Mouse (Mus musculus) embryo, embryonic 10 days (tissue): Measurements from ENCODE around the gene Pkig.
"Not testable (repeated sequence)": the region's sequence is repeated elsewhere in the genome, so short reads cannot be mapped to it uniquely, and the experiment has no call there.

ENCODE experiments used
- DNase-seq: peaks from one replicate; pipeline ENCODE4 v3.0.0-alpha.2; 2015; ENCODE audit warnings: low spot score

The Pkig gene

GRCm38 (mm10) chr2:163682344-163682743 is 24.2 kb downstream of the Pkig start:
- DNase-seq = no peak

- DNase-seq = no peak
Measured at GRCm38 (mm10) chr2:163685287-163685686, 27.1 kb downstream of the Pkig start.

DNA sequence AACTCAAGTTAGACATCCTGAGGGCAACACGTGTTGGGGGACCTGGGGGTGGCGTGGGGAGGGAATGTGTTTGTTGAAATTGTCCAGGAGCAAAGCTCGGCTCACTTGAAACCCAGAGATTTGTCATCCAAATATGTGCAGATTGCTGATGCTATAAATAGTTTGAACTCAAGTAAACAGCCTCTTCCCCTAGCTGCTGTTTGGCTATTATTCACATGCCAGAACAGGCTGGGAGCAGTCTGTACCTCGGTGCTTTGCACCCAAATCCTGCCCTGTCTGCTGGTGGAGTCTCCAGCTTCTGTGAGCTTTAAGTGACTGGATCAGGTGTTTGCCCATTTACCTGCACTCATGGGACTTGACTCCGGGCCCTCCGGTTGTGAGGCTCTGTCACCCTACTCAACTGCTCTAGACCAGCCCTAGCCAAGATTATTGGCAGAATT is 27.6 kb downstream of the Pkig start:
- DNase-seq = no peak

GRCm38 (mm10) chr2:163686233-163686632 is 28.0 kb downstream of the Pkig start:
- DNase-seq = no peak

DNA sequence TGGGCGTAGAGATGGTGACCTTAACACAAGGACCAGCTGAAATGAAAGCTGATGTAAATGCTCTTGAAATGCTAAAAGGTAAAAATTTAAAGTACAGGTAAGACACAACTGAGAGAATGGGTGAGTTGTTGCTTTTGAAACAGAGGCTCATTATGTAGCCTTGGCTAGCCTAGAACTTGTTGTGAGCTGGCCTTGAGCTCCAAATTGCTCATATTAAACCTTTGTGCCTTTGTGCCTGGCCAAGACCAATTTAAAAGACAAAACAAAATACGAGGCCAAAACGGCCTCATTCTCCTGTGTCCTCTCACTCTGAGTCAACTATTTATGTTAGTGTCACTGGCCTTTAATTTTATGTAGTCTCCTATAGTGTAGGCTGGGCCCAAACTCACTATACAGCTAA is 28.7 kb downstream of the Pkig start:
- no peak for DNase-seq

GRCm38 (mm10) chr2:163688377-163688776 is 30.2 kb downstream of the Pkig start:
- DNase-seq = not testable (repeated sequence)

DNA sequence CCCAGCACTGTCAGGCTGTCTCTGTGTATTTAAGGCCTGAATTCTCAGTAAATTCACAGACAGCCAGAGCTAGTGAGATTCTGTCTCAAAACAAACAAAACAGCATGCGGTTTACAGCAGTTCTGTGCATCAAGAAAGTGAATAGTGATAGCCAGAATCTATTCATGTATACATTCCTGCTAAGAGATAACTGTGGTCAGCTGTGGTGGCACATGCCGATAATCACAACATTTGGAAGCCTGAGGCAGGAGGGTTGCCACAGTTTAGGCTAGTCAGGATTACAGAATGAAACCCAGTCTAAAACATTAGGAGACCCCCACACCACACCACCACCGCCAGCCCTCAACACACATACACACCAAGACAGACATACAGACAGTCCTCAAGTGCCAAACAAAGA is 31.6 kb downstream of the Pkig start:
- DNase-seq = no peak

DNA sequence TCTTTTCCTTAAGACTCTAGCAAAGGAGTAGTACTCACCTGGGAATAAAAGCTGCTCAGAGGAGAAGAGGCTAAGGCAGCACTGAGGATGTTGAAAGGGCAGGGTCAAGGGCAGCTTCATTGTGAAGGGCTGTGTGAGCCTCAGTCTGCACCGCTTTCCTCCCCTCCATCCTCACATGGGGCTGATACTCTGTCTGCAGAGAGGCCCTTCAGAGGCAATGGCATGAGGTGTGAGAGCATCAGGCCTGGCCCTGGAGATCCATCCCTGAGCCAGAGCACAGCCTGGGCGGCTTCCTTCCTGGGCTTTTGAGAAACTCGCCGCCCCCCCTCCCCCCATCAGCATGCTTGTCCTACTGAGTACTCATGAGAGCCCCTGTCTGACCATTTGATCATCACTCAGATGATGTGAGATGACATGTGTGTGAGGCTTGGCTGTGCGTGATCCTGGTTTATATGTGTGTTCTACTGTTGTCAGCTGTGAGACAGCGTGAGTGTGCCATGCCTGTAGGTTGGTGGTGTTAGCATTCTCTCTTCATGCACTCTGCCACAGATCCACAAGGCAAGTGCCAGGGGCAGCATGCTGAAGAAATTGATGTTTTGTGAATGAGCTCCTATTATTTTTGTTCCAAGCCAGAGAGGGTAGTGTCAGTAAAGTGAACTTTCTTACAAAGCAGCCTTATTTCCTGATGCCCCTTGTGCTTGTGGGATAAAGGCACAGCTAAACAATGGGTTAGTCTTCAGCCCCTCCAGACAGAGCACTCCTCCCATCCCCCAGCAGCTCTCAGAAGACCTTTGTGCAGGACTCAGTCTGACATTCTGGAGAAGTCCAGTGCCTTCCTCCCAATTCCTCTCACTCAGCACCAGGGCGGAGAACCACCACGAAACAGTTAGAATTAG is 32.5 kb downstream of the Pkig start:
- peak; percentile 27 for DNase-seq

- no peak for DNase-seq
Measured at GRCm38 (mm10) chr2:163691846-163692605, 33.8 kb downstream of the Pkig start.

DNA sequence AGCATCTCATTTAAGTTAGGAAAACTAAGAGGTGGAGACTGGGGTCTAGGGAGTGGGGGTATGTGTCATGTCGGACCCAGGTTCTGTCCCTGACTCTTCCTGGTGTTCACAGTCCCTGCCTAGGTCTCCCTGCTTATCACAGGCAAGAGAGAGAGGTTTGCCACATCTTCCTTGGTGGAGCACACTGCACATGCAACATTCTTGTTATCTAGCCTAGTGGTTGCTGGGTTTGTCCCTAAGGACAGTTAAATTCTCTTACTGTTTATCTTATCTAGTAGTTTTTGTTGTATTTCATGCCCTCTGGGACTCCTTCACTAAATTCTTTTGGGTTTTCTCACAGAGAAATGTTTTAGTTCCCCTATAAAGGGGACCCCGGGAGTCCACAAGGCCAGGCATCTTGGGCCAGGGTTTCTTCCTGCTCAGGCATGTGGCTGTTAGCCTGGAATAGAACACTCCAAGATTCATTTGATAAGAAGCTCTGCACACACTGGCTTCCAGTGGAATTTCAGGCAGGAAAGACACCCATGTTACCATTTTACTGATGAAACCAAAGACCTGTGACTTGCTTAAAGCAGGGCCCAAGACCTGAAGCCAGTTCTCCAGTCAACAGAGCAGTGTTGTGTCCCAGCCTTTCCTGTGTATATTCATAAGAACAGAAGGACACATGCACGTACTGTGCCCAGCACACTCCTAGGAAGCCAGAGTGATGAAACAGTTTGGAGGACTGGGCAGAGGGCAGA is 34.9 kb downstream of the Pkig start:
- no peak for DNase-seq

- DNase-seq = peak; percentile 33
Measured at GRCm38 (mm10) chr2:163693716-163694314, 35.6 kb downstream of the Pkig start.

- DNase-seq = peak; percentile 34
Measured at GRCm38 (mm10) chr2:163696763-163697162, 38.6 kb downstream of the Pkig start.

DNA sequence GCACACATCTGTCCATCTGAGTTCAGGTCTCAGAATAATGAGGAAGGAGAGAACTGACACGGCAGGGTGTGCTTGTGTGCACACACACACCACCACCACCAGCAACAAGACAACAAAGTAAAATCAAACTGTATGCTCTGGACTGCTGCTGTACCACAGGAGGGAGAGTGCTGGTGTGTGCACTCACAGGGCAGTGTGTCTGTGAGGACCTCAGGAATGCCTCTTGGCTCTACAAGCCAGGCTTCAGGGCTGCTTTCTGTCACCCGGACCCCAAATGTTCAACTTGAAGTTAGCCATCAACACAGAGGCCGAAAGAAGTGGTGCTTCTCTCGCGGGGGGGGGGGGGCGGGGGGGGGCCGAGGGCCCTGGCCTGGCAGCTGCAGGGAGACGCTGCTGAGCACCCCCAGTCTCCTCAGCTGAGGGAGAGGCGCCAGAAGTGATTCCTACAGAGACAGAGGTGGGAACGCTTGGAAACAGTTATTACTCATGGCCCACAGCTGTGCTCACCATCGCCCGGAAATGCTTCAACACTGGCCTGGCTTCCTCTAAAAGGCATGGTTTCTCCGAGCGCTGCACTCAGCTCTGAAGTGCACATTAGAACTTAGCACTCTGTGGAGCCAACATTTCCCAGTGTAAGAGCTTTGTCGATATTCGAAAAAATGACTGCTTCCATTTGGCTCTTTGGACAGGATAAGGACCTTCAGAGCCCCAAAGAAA is 39.7 kb downstream of the Pkig start:
- DNase-seq = no peak

DNA sequence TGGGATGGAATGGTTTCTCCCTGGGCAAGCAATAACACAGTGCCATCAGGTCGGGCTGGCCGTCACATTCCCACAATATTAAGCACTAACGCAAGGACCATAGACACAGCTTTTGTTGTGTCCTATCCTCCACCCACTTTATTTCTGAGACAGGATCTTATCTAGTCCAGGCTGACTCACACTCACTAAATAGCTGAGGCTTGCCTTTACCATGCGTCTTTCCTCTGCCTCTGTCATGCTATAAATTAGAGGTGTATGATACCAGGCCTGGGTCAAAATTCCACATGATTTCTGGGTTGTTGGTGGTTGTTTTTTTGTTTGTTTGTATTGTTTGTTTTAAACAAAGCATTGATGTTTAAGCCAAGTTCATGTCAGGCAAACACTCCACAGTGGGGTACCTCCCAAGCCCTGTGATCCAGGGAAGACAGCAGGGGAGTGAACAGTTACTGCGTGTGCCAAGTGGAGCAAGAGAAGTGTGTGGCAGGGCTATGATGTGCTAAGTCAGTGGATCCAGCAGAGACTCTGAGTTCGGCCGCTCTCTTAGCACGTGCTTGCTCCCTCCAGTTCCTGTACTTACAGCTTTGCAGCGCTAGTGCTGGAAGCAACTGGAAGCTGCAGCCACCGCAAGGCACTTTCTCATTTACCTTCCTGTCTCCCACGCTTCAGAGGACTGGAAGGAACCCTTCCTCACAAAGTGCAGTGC is 41.0 kb downstream of the Pkig start:
- no peak for DNase-seq

DNA sequence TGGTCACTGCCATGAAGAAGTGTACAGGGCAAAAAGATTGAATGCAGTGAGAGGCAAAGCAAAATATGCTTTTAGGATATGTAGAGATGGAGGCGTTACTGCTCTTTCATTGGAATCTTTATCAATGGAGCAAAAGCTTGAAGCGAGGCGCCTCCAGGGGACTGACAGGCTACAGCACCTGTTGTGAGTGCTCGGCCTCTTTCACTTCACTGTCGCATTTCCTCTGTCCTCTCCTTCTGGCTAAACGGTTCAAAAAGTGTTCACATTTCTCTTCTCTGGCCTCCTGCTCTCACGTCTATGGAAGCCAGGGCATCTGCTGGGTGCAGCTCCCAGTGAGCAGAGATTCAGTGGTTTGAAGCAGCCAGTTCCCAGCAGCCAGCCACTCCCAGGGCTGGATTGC is 44.2 kb downstream of the Pkig start:
- DNase-seq = no peak

GRCm38 (mm10) chr2:163702921-163703320 is 44.7 kb downstream of the Pkig start:
- no peak for DNase-seq

- DNase-seq = no peak
Measured at GRCm38 (mm10) chr2:163703599-163704260, 45.5 kb downstream of the Pkig start.

DNA sequence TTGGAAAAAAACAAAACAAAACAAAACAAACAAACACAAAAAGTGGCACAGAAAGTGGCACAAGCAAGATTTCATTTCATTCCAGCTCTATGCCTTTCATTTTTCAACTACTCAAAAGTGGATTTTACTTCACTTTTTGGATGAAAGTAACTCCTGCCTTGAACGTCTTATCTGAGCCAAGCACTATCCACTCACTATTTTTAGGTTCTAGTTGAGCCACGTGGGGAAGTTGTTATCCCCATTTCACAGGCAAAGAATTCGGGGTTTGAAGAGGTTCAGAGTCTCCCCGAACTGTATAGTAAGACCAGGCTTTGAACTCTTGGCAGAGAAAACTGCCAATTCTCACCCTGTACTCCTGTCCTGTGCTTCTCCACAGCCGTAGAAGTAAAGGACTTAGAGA is 50.1 kb downstream of the Pkig start:
- no peak for DNase-seq

DNA sequence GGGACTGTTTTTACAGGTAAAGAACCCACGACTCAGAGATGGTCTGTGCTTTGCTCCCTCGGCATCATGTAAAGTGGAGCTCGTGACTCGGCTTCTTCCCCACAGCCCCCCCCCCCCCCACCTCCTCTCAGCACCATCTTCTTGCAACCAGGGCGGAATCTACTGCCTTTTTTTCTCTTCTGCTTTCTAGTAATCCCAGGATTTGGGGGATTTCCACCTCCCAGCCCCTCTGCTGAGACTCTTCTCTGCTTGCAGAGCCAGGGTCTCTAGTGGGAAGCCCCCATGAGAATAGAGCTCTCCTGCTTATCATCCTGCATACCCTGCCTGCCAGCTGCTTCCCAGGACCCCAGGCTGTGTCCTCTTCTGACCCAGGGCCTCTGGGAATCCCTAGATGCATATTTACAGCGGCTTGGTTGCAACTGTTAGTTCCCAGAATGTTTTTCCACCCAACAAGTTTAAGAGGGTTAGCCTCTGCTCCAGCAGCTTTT is 50.6 kb downstream of the Pkig start:
- no peak for DNase-seq

- no peak for DNase-seq
Measured at GRCm38 (mm10) chr2:163710000-163710399, 51.8 kb downstream of the Pkig start.
